Mouse (Mus musculus) spleen, adult 2 months (tissue): ENCODE data around the gene Zfp786. TPM values are rescaled to one million over a fixed set of nuclear protein-coding genes. Genes with fewer than 3 reads are reported as not detected.

Source experiments
- DNase-seq, 2 experiments: peaks; one replicate each; pipeline versions ENCODE4 v3.0.0 to v3.0.0-alpha.2; 2012 to 2021; ENCODE audit warnings: low spot score in 2 of 2, low read depth in 1 of 2
- H3K27ac ChIP-seq: fragments of 200-500 bp; 2 replicates; pipeline ENCODE4 v1.5.1; 2012; ENCODE audit warnings: low read length, inconsistent platforms; ENCODE audit not compliant: insufficient read depth
- H3K27me3 ChIP-seq: fragments of 200-500 bp; 2 replicates; pipeline ENCODE4 v1.6.1; 2012; ENCODE audit warnings: mild to moderate bottlenecking, moderate library complexity, low read length, inconsistent platforms; ENCODE audit not compliant: control insufficient read depth, insufficient read depth
- H3K36me3 ChIP-seq: fragments of 200-500 bp; 2 replicates; pipeline ENCODE4 v1.6.1; 2012; ENCODE audit warnings: mild to moderate bottlenecking, low read length, inconsistent platforms; ENCODE audit not compliant: control insufficient read depth, insufficient read depth
- H3K4me1 ChIP-seq: fragments of 200-500 bp; 2 replicates; pipeline ENCODE4 v1.6.1; 2011; ENCODE audit warnings: inconsistent platforms; ENCODE audit not compliant: control insufficient read depth, insufficient read depth, insufficient read length
- H3K4me3 ChIP-seq: fragments of 200-500 bp; 2 replicates; pipeline ENCODE4 v1.5.1; 2011; ENCODE audit warnings: mild to moderate bottlenecking, inconsistent platforms; ENCODE audit not compliant: insufficient read depth, insufficient read length; ENCODE audit errors: extremely low read depth
- CTCF ChIP-seq: fragments of 200-500 bp; IDR thresholded peaks from 2 replicates; pipeline ENCODE4 v1.5.1; 2011; ENCODE audit warnings: mild to moderate bottlenecking, inconsistent platforms; ENCODE audit not compliant: insufficient read depth, insufficient read length, insufficient replicate concordance; ENCODE audit errors: extremely low read depth
- POLR2A ChIP-seq: fragments of 200-500 bp; IDR thresholded peaks from 2 replicates; pipeline ENCODE4 v1.6.1; 2011; ENCODE audit warnings: low read depth, low read length, inconsistent platforms
- WGBS: fragments of 180-500 bp; shearing (Covaris S2); methylation state at CpG from one replicate; pipeline ENCODE4 v1.1.7; 2018; 5-methylcytosine and 5-hydroxymethylcytosine counted together
- polyA plus RNA-seq: library from polyadenylated mRNA; depleted of rRNA; stranded (reverse); fragments of >200 nt; gene quantifications from 2 replicates; pipeline ENCODE4 v1.2.3, GENCODE M21; 2012; rRNA removed

Gene Zfp786
- polyA plus RNA-seq = 0.06 and 0.13 TPM in 2 replicates

DNA sequence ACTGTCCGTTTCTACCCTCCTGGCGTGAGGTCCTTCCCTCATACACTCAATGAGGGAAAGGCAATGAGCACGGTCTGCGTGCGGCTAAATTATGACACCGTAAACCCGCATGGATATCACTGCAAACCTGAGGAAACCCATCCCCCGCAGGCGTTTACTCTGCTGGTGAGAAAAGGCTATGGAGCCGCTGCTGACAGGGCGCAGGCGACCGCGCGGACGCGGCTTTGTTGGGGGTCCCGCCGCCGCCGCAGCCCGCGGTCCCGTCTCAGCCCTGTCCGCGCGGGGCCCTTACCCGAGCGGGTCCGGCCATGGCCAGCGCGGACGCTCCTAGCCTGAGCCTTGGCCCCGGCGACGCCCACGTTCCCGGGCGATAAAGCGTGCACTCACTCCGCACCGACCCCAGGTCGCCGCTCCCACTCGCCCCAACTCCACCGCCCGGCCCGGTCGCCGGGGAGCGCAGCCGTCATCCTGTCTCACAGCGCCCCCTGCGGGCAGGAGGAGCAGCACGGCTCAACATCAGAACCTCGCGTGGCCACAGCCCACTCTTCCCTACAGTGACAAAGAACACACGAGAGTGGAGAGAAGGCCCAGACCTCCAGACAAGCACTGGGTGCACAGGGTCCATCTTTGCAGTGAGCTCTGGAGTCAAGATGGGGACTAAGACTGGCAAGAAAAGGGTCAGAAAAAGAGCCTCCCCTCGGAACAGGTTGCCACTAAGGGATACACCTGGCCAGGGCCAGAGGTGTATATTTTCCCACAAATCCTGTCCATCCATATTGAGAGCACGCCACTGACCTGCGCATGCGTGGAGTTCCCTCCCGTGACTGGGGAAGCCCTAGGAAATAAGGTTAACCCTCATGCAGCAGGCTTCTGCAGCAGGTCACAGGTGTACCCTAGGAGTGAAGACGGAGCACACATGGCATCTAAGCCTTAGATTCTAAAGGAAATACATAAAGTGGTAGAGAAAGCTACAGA, at the start of gene Zfp786:
Zfp786 (minus strand) TSS at position 764 of the 975 bp plus-strand sequence.
- H3K27ac ChIP-seq = no peak within 1 kb of the TSS
- WGBS = 3% methylated on average over 64 of the region's 64 CpGs
- DNase-seq = peak; percentile 74 to 91

DNA sequence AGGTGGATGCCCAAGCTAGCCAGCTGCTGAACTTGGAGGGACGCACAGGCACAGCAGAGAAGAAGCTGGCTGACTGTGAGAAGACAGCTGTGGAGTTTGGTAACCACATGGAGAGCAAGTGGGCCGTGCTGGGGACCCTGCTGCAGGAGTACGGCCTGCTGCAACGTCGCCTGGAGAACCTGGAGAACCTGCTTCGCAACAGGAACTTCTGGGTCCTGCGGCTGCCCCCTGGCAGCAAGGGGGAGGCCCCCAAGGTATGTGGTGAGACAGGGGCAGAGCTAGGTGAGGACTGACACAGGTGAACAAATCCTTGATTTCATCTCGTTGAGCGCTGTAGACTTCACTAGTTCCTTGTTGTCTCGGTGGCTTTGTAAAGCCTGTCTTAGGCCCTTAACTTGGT, 49.5 kb upstream of the Zfp786 start:
- DNase-seq = no peak
- Histone ChIP-seq H3K27ac (no peak overlapping the region), H3K27me3 (no peaks in the 10 kb centered on the region), H3K36me3 (peaks cover 9% of the 10 kb centered on the region), H3K4me3 (no peak overlapping the region), H3K4me1 (peaks cover 9% of the 10 kb centered on the region; the same call in 1 of the 2 replicates)
- no peak for TF ChIP-seq POLR2A
- TF ChIP-seq CTCF = no peak
- 96% methylated on average over 10 of the region's 10 CpGs for WGBS

More for the DNA sequence above, at the start of gene Zfp786:
- no peaks in the 10 kb centered on the region for H3K36me3 ChIP-seq
- H3K4me1 ChIP-seq = no peaks in the 10 kb centered on the region
- TF ChIP-seq POLR2A (no peak), CTCF (peak; percentile 97)
- peak within 1 kb of the TSS; percentile 79 for H3K4me3 ChIP-seq
- H3K27me3 ChIP-seq = no peaks in the 10 kb centered on the region

DNA sequence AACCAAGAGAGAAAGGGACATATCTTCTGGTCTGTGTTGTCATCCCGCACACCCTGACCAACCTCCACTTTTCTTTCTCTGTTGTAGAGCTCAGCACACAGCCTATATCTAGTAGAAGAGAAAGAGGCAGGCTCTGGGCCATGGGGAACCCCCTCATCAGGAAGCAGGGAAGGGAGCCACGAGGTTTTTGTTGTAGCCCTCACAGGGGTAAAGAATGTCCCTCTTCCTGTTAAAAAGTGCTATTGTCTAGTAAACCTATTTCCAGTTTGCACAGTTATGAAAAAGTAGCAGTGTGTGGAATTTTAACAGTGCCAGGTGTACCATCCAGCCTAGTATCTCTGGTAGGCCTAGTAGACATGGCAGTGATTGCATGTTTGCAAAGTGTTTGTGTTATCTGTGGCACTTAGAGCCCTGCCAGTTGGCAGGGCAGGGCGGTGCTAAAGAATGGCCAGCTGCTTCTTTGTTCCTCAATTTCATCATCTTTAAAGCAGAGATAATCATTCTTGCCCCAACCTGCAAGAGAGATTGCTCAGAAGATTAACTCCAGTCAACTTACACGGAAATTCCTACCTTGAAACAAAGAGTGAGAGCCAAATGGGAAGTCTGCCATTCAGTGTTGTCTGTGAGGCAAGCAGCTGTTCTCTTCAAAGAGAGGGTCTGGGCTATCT, 48.5 kb upstream of the Zfp786 start:
- H3K27ac ChIP-seq = no peak overlapping the region
- no peak for TF ChIP-seq POLR2A
- no peak for TF ChIP-seq CTCF
- H3K4me1 ChIP-seq = peaks cover 9% of the 10 kb centered on the region; the same call in 1 of the 2 replicates
- H3K4me3 ChIP-seq = no peak overlapping the region
- H3K36me3 ChIP-seq = peaks cover 7% of the 10 kb centered on the region
- DNase-seq = no peak
- WGBS = 51% methylated on average over 4 of the region's 4 CpGs
- H3K27me3 ChIP-seq = no peaks in the 10 kb centered on the region

DNA sequence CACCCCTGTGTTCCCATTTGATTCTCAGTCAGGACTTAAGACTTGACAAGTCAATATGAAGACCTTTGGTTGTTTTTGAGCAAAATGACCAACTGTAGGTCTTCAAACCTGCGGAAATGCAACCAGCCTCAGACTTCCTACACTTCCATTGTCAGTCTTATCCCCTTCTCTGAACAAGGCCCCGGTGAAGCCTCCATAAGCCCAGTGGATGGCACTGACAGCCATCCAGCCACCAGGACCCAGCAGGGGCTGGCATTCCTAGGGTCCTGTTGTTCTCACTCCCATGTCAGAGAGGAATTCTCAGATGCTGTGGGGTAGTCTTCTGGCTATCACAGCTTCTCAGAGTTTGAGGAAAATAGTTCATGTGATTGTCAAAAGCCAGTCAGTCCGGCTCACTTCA, 47.9 kb upstream of the Zfp786 start:
- Histone ChIP-seq H3K27me3 (no peaks in the 10 kb centered on the region), H3K27ac (no peak overlapping the region), H3K4me1 (peaks cover 9% of the 10 kb centered on the region; the same call in 1 of the 2 replicates), H3K4me3 (peak overlapping the region; percentile 75; the same call in 1 of the 2 replicates), H3K36me3 (peaks cover 6% of the 10 kb centered on the region)
- TF ChIP-seq CTCF (no peak), POLR2A (no peak)
- no peak for DNase-seq
- WGBS = 53% methylated on average over 3 of the region's 3 CpGs

GRCm38 (mm10) chr6:47878133-47878514, 47.5 kb upstream of the Zfp786 start:
- Histone ChIP-seq H3K27ac (peak overlapping the region; percentile 77), H3K36me3 (peaks cover 6% of the 10 kb centered on the region), H3K4me3 (peak overlapping the region; percentile 75), H3K27me3 (no peaks in the 10 kb centered on the region), H3K4me1 (peaks cover 9% of the 10 kb centered on the region; the same call in 1 of the 2 replicates)
- WGBS = 2% methylated on average over 11 of the region's 11 CpGs
- DNase-seq = no peak
- TF ChIP-seq POLR2A = no peak
- no peak for TF ChIP-seq CTCF

- peaks cover 3% of the 10 kb centered on the region for H3K36me3 ChIP-seq
- H3K4me1 ChIP-seq = peaks cover 9% of the 10 kb centered on the region; the same call in 1 of the 2 replicates
Observed at GRCm38 (mm10) chr6:47877461-47878132, 46.9 kb upstream of the Zfp786 start.

More at GRCm38 (mm10) chr6:47877461-47878132, 46.9 kb upstream of the Zfp786 start:
- DNase-seq = peak; percentile 33 to 76
- TF ChIP-seq CTCF = no peak; the same call in 1 of the 2 replicates
- peak; percentile 18; the same call in 1 of the 2 replicates for TF ChIP-seq POLR2A
- H3K27ac ChIP-seq = peak overlapping the region; percentile 77
- no peaks in the 10 kb centered on the region for H3K27me3 ChIP-seq
- under 1% methylated on average over 52 of the region's 71 CpGs for WGBS
- peak overlapping the region; percentile 75 for H3K4me3 ChIP-seq
